Mouse (Mus musculus): Measurements from ENCODE around the gene Sox10. TPM values are rescaled to one million over a fixed set of nuclear protein-coding genes. Genes with fewer than 3 reads are reported as not detected.
A peak's percentile ranks its signal among the peaks of the same experiment; 100 is the strongest.

Sox10 gene
- polyA plus RNA-seq, 1 experiment from 2014 or later: 35.8 TPM

- Histone ChIP-seq H3K27ac (peak overlapping the region; percentile 87), H3K9me3 (no peaks in the 10 kb centered on the region), H3K27me3 (replicated peaks) (no peaks in the 10 kb centered on the region), H3K4me3 (no peak overlapping the region; the same call in 1 of the 2 replicates), H3K9ac (peak overlapping the region; percentile 57), H3K4me1 (peaks cover 29% of the 10 kb centered on the region), H3K36me3 (no peaks in the 10 kb centered on the region), H3K4me2 (replicated peaks) (peak overlapping the region; percentile 42)
- ATAC-seq (ENCODE audit: low FRiP score, low read depth): peak; percentile 77
- WGBS: 21% methylated on average over 27 of the region's 27 CpGs
Measured at GRCm38 (mm10) chr15:79192885-79193845, 28.1 kb upstream of the Sox10 start.

DNA sequence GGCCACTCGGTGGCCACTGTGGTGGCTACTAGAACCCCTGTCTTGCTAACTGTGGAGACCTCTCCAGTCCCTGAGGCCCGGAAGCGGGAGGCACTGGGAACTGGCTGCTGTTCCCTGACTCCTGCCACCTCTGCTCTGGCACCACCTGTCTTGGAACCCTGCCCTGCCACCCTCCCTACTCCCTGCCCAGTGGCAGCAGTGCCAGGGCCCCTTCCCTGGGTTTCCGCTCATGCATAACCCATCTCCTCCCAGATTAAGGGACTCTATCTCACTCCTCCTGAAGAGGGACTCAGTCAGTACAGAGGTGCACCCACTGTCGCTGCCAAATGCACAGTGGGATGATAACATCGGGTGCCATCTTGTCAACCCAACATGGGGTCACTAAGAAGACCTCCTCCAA lies 27.4 kb upstream of the Sox10 start:
- Histone ChIP-seq H3K4me2 (replicated peaks) (peak overlapping the region; percentile 42; the same call in 1 of the 2 replicates), H3K4me3 (no peak overlapping the region), H3K4me1 (peaks cover 29% of the 10 kb centered on the region), H3K27ac (peak overlapping the region; percentile 87), H3K36me3 (no peaks in the 10 kb centered on the region), H3K9ac (no peak overlapping the region), H3K9me3 (no peaks in the 10 kb centered on the region), H3K27me3 (replicated peaks) (no peaks in the 10 kb centered on the region)
- WGBS: 79% methylated on average over 6 of the region's 6 CpGs
- ATAC-seq (ENCODE audit: low FRiP score, low read depth): peak; percentile 34

DNA sequence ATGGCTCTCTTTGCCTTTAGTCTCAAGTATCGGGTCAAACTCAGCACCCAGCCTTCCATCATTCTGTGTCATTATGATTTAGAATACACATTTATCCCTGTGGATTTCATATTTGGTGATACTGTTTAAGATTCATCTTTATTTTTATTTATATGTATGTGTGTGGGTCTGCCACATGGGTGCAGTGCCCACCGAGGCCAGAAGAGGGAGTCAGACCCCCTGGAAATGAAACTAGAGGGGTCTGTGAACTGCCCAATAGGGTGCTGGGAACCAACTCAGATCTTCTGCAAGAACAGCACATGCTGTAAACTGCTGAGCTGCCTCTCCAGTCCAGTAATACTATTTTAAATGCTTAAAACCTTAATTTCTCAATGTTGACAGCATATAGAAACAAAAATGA lies 26.4 kb upstream of the Sox10 start:
- Histone ChIP-seq H3K9ac (no peak overlapping the region), H3K27me3 (replicated peaks) (no peaks in the 10 kb centered on the region), H3K27ac (no peak overlapping the region), H3K4me1 (peaks cover 29% of the 10 kb centered on the region), H3K4me3 (no peak overlapping the region), H3K36me3 (no peaks in the 10 kb centered on the region), H3K9me3 (no peaks in the 10 kb centered on the region), H3K4me2 (replicated peaks) (no peak overlapping the region)
- WGBS: 94% methylated on average over 2 of the region's 2 CpGs
- ATAC-seq (ENCODE audit: low FRiP score, low read depth): no peak

DNA sequence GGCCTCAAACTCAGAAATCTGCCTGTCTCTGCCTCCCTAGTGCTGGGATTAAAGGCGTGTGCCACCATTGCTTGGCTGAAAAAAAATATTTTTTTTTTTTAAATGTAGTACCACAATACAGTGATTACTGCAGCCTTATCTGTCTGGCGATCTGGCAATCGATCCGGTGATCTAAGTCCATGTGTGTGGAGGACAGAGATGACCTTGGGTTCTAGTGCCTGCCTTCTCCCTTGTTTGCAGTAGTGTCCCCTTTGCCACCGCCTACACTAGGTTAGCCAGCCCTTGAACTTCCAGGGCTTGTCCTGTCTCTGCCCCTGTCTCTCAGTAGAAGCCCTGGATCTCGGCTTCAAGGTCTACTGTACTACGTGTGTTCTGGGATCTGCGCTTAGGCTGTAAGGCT lies 22.8 kb upstream of the Sox10 start:
- H3K36me3 ChIP-seq: no peaks in the 10 kb centered on the region
- H3K27ac ChIP-seq: no peak overlapping the region
- no peak overlapping the region for H3K9ac ChIP-seq
- H3K4me1 ChIP-seq: peaks cover 6% of the 10 kb centered on the region
- H3K4me2 ChIP-seq (replicated peaks): no peak overlapping the region
- H3K27me3 ChIP-seq (replicated peaks): no peaks in the 10 kb centered on the region
- WGBS: 94% methylated on average over 8 of the region's 8 CpGs
- no peak for ATAC-seq (ENCODE audit: low FRiP score, low read depth)
- H3K9me3 ChIP-seq: no peaks in the 10 kb centered on the region
- no peak overlapping the region for H3K4me3 ChIP-seq

DNA sequence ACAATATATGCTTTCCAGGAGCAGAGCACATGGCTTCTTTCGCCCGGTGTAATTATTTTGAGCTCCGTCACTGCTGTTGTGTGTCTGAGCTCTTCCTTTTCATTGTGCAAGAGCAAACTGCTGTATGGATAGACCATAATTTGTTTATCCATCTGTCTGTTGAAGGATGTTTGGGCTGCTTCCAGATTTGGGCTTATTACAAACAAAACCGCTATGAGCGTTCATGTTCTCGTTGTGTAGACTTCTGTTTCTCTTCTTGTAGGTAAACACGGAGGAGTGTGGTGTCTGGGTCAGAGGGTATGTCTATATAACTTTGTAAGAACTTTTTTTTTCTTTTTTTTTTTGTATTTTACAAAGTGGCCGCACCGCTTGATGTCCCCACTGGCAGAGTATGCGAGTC lies 20.2 kb upstream of the Sox10 start:
- Histone ChIP-seq H3K4me3 (no peak overlapping the region), H3K4me1 (no peaks in the 10 kb centered on the region)

GRCm38 (mm10) chr15:79176905-79177304 lies 11.9 kb upstream of the Sox10 start:
- Histone ChIP-seq H3K27me3 (replicated peaks) (no peaks in the 10 kb centered on the region), H3K4me1 (peaks cover 17% of the 10 kb centered on the region; the same call in 1 of the 2 replicates), H3K9ac (no peak overlapping the region), H3K27ac (no peak overlapping the region), H3K4me2 (replicated peaks) (no peak overlapping the region), H3K36me3 (no peaks in the 10 kb centered on the region), H3K4me3 (no peak overlapping the region), H3K9me3 (no peaks in the 10 kb centered on the region)
- no peak for ATAC-seq (ENCODE audit: low FRiP score, low read depth)
- 51% methylated on average over 6 of the region's 6 CpGs for WGBS

More for the DNA sequence above, 20.2 kb upstream of the Sox10 start:
- Histone ChIP-seq H3K4me2 (replicated peaks) (no peak overlapping the region), H3K9ac (no peak overlapping the region), H3K36me3 (no peaks in the 10 kb centered on the region), H3K27me3 (replicated peaks) (no peaks in the 10 kb centered on the region), H3K9me3 (no peaks in the 10 kb centered on the region), H3K27ac (no peak overlapping the region)
- 90% methylated on average over 10 of the region's 10 CpGs for WGBS
- ATAC-seq (ENCODE audit: low FRiP score, low read depth): no peak

DNA sequence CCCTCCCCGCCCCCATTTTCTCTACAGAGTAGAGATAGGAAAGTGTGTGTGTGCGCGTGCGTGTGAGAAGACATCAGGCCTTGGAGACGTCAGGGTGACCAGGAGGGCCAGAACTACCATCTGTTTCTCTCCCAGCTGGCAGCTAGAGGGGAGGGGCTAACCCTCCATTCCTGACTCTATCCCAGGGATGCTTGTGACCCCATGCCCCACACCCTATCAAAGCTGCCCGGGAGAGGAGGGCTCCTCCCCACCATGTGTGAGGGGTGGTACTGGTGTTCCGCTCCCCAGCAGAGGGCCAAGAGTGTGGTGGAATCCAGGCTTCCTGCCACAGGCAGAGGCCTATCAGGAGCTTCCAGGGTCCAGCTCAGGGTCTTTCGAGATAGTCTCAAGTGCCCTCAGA lies 1.7 kb upstream of the Sox10 start:
- H3K9ac ChIP-seq: no peak overlapping the region
- H3K4me1 ChIP-seq: peaks cover 39% of the 10 kb centered on the region
- no peaks in the 10 kb centered on the region for H3K36me3 ChIP-seq
- no peaks in the 10 kb centered on the region for H3K9me3 ChIP-seq
- WGBS: 40% methylated on average over 8 of the region's 8 CpGs
- H3K4me2 ChIP-seq (replicated peaks): peak overlapping the region; percentile 35
- H3K27ac ChIP-seq: no peak overlapping the region
- no peak overlapping the region for H3K4me3 ChIP-seq
- ATAC-seq (ENCODE audit: low FRiP score, low read depth): 0 out of 2 replicates have a peak, but pooled peaks have one; percentile 31
- H3K27me3 ChIP-seq (replicated peaks): peaks cover 49% of the 10 kb centered on the region

- H3K4me3 ChIP-seq: peak overlapping the region; percentile 33
- 5% methylated on average over 12 of the region's 15 CpGs for WGBS
- peaks cover 68% of the 10 kb centered on the region for H3K27me3 ChIP-seq (replicated peaks)
- H3K36me3 ChIP-seq: no peaks in the 10 kb centered on the region
- H3K9me3 ChIP-seq: no peaks in the 10 kb centered on the region
- H3K9ac ChIP-seq: peak overlapping the region; percentile 29; the same call in 1 of the 2 replicates
- peak overlapping the region; percentile 43 for H3K4me2 ChIP-seq (replicated peaks)
- no peak overlapping the region for H3K27ac ChIP-seq
- peaks cover 35% of the 10 kb centered on the region for H3K4me1 ChIP-seq
- ATAC-seq (ENCODE audit: low FRiP score, low read depth): no peak
Measured at GRCm38 (mm10) chr15:79164251-79164650, 789 bp downstream of the Sox10 start.

DNA sequence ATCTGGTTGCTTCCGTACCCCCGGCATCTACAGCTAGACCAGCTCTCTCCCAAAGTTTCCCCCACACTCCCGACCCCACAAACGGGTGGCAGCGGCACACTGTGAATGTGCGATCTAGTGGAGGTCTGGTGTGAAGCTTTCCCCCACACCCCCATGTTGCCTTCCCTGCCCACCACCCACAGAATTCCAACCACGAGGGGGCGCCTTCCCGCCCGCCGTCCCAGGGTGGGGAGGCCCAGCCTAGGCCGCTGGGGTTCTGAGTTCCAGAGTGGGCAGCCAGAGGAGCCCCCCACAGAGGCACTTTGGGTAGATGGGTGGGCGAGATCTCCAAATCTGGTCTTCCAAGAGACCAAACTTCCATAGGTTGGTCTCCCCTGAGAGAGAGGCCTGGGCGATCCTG lies 2.2 kb downstream of the Sox10 start:
- Histone ChIP-seq H3K27ac (no peak overlapping the region), H3K9me3 (no peaks in the 10 kb centered on the region), H3K4me2 (replicated peaks) (peak overlapping the region; percentile 43), H3K4me1 (peaks cover 34% of the 10 kb centered on the region), H3K4me3 (peak overlapping the region; percentile 33), H3K9ac (peak overlapping the region; percentile 48), H3K27me3 (replicated peaks) (peaks cover 62% of the 10 kb centered on the region), H3K36me3 (no peaks in the 10 kb centered on the region)
- WGBS: 40% methylated on average over 14 of the region's 14 CpGs
- no peak for ATAC-seq (ENCODE audit: low FRiP score, low read depth)

DNA sequence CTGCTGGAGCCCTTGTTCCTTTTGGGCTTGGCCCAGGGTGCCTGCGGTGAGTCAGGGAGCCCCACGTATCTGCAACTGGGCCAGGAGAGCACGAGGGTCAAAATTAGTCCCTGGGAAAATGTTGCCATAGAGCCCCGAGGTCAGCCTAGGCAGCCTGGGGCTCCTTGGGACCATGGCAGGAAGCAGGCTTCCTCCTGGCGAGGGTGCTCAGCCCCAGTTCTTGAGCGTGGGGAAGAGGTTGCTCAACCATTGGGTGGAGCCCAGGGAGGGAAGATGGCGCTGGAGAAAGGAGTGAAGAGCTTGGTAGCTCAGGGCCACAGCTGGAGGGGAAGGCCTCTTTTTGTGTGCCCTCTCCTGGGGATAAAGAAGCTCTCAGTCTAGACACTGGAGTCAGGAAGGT lies 2.7 kb downstream of the Sox10 start:
- Histone ChIP-seq H3K27me3 (replicated peaks) (peaks cover 61% of the 10 kb centered on the region), H3K4me3 (peak overlapping the region; percentile 33)
- WGBS: 74% methylated on average over 7 of the region's 7 CpGs

DNA sequence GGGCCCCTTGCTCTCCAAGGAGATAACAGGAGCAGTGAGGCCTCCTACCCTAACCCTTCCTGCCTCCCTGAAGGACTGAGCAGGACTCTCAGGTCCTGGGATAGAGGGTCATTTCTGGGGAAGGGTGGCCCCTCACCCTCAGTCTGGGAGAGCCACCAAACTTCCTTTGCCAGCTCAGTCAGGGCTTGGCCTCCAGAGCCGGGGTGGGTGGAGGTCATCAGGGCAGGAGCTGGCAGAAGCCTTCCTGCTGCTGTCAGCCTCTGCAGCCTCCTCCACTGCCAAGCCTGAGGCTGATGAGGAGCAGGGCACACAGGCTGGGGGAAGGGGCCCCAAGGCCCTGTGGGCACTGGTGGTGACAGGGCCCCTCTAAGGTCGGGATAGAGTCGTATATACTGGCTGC lies 9.5 kb downstream of the Sox10 start:
- Histone ChIP-seq H3K36me3 (peaks cover 17% of the 10 kb centered on the region), H3K9ac (no peak overlapping the region), H3K4me2 (replicated peaks) (no peak overlapping the region), H3K4me1 (peaks cover 35% of the 10 kb centered on the region), H3K27ac (no peak overlapping the region), H3K9me3 (no peaks in the 10 kb centered on the region), H3K27me3 (replicated peaks) (peaks cover 8% of the 10 kb centered on the region), H3K4me3 (no peak overlapping the region)
- 16% methylated on average over 3 of the region's 3 CpGs for WGBS
- ATAC-seq (ENCODE audit: low FRiP score, low read depth): no peak

More for the DNA sequence above, 2.7 kb downstream of the Sox10 start:
- Histone ChIP-seq H3K9ac (0 out of 2 replicates have a peak overlapping the region, but pooled peaks have one; percentile 48), H3K27ac (no peak overlapping the region), H3K4me2 (replicated peaks) (peak overlapping the region; percentile 43), H3K9me3 (no peaks in the 10 kb centered on the region), H3K36me3 (no peaks in the 10 kb centered on the region), H3K4me1 (peaks cover 34% of the 10 kb centered on the region)
- no peak for ATAC-seq (ENCODE audit: low FRiP score, low read depth)

- Histone ChIP-seq H3K27ac (no peak overlapping the region; the same call in none of the 2 replicates), H3K4me1 (peaks cover 35% of the 10 kb centered on the region), H3K9ac (no peak overlapping the region), H3K4me3 (no peak overlapping the region), H3K4me2 (replicated peaks) (no peak overlapping the region), H3K27me3 (replicated peaks) (no peaks in the 10 kb centered on the region), H3K36me3 (peaks cover 32% of the 10 kb centered on the region), H3K9me3 (no peaks in the 10 kb centered on the region)
- no peak; the same call in 1 of the 2 replicates for ATAC-seq (ENCODE audit: low FRiP score, low read depth)
- WGBS: 40% methylated on average over 6 of the region's 6 CpGs
Measured at GRCm38 (mm10) chr15:79152709-79153108, 12.3 kb downstream of the Sox10 start.

Measured in neural tube, embryonic 12.5 days (tissue).